Mouse (Mus musculus): ENCODE measurements around the gene Pcdh7. TPM values are rescaled to one million over a fixed set of nuclear protein-coding genes. Genes with fewer than 3 reads are reported as not detected.
"Not testable (repeated sequence)": the region's sequence is repeated elsewhere in the genome, so short reads cannot be mapped to it uniquely, and the experiment has no call there.

The Pcdh7 gene
- polyA plus RNA-seq, 1 experiment from 2014 or later: 6.8 TPM

DNA sequence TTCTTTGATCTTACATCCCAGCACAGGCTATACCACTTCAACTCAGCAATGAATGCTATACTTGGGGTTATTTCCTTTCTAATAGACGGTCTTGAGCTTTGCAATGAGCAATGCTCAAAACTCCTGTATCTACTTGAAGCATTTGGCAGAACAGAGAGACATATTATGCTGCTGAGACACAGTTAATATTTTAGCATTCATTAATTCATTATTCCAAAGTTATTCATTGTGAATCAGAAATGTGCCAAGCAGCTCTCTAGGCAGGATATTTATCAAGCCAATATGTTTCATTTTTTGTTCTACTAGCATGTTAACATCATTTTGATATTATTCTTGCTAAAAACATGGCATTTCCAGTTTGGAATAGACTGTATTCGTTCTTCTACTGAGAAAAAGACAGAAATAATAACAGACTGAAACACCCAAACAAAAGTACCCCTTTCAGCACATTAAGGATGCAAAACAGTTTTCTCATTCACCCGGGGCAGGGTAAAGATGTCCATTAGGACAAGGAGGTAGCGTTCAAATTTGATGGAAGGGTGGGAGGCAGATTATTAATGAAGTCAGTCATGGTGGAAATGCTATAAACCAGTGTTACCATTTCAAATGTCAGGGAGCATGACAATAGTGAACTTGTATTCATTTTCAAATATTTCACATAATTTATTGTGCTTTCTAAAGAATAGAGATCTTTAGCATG is 391.0 kb downstream of the Pcdh7 start:
- Histone ChIP-seq H3K4me1 (ENCODE audit: control insufficient read depth, insufficient read depth, low read length) (no peaks in the 10 kb centered on the region), H3K4me3 (ENCODE audit: low read depth, low read length) (no peak overlapping the region), H3K36me3 (ENCODE audit: control insufficient read depth, insufficient read depth, low read length) (no peaks in the 10 kb centered on the region), H3K4me2 (ENCODE audit: low read depth, severe bottlenecking) (no peak overlapping the region), H3K9me3 (ENCODE audit: control insufficient read depth, low read length) (no peaks in the 10 kb centered on the region), H3K9ac (ENCODE audit: low read length) (no peak overlapping the region), H3K27me3 (ENCODE audit: control insufficient read depth, insufficient read depth, low read length) (no peaks in the 10 kb centered on the region), H3K27ac (replicated peaks; ENCODE audit: low read depth, low read length) (no peak overlapping the region)
- no peak for DNase-seq (ENCODE audit: low spot score)
- ATAC-seq (ENCODE audit: insufficient number of reproducible peaks, low FRiP score, low TSS enrichment, low read depth): no peak
- WGBS: 84% methylated on average over 4 of the region's 4 CpGs

DNA sequence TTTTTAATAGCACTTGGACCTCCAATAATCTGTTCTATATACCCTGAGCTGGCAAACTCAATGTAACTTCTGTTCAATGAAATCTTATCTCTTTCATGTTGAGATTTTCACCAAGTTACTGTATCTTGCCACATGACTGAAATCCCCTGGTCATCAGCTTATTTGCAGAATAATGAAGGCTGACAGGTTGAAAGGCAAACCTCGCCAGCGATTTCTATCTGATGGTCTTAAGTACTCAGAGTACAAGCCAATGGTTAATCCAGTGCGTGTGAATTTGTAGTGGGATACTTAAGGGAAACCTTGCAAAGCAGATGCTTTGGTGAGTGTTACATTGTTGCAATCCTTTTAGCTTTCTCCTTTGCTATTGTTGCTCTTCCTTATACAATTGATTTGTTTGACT is 398.3 kb downstream of the Pcdh7 start:
- H3K4me3 ChIP-seq (ENCODE audit: low read depth, low read length): no peak overlapping the region
- no peaks in the 10 kb centered on the region for H3K36me3 ChIP-seq (ENCODE audit: control insufficient read depth, insufficient read depth, low read length)
- DNase-seq (ENCODE audit: low spot score) (no peak), ATAC-seq (ENCODE audit: insufficient number of reproducible peaks, low FRiP score, low TSS enrichment, low read depth) (no peak)
- 89% methylated on average over 3 of the region's 3 CpGs for WGBS
- no peaks in the 10 kb centered on the region for H3K27me3 ChIP-seq (ENCODE audit: control insufficient read depth, insufficient read depth, low read length)
- H3K4me2 ChIP-seq (ENCODE audit: low read depth, severe bottlenecking): no peak overlapping the region
- no peaks in the 10 kb centered on the region for H3K4me1 ChIP-seq (ENCODE audit: control insufficient read depth, insufficient read depth, low read length)
- no peaks in the 10 kb centered on the region for H3K9me3 ChIP-seq (ENCODE audit: control insufficient read depth, low read length)
- H3K27ac ChIP-seq (replicated peaks; ENCODE audit: low read depth, low read length): no peak overlapping the region
- no peak overlapping the region for H3K9ac ChIP-seq (ENCODE audit: low read length)

DNA sequence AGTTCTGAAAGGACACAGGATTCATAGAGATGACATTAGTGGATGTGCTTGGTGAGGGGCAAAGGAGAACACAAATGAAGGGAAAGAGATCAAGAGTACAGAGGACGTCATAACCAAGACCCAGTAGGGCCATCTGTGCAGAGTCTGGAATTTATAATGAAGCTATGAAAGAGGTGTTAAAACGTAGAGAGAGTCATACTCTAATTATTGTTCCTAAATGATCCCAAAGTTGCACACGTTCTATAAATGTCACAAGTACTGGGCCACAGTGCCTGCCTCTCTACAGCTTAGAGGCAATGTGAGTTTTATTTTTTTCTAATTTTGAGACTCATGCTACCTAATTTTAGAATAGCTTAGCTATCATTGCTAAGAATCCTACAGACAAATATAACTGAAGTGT is 400.1 kb downstream of the Pcdh7 start:
- 29% methylated on average over 3 of the region's 3 CpGs for WGBS
- H3K4me3 ChIP-seq (ENCODE audit: low read depth, low read length): no peak overlapping the region
- H3K4me1 ChIP-seq (ENCODE audit: control insufficient read depth, insufficient read depth, low read length): no peaks in the 10 kb centered on the region
- no peak overlapping the region for H3K27ac ChIP-seq (replicated peaks; ENCODE audit: low read depth, low read length)
- H3K27me3 ChIP-seq (ENCODE audit: control insufficient read depth, insufficient read depth, low read length): no peaks in the 10 kb centered on the region
- H3K9ac ChIP-seq (ENCODE audit: low read length): no peak overlapping the region
- no peaks in the 10 kb centered on the region for H3K9me3 ChIP-seq (ENCODE audit: control insufficient read depth, low read length)
- no peak overlapping the region for H3K4me2 ChIP-seq (ENCODE audit: low read depth, severe bottlenecking)
- ATAC-seq (ENCODE audit: insufficient number of reproducible peaks, low FRiP score, low TSS enrichment, low read depth) (no peak), DNase-seq (ENCODE audit: low spot score) (no peak)
- no peaks in the 10 kb centered on the region for H3K36me3 ChIP-seq (ENCODE audit: control insufficient read depth, insufficient read depth, low read length)

DNA sequence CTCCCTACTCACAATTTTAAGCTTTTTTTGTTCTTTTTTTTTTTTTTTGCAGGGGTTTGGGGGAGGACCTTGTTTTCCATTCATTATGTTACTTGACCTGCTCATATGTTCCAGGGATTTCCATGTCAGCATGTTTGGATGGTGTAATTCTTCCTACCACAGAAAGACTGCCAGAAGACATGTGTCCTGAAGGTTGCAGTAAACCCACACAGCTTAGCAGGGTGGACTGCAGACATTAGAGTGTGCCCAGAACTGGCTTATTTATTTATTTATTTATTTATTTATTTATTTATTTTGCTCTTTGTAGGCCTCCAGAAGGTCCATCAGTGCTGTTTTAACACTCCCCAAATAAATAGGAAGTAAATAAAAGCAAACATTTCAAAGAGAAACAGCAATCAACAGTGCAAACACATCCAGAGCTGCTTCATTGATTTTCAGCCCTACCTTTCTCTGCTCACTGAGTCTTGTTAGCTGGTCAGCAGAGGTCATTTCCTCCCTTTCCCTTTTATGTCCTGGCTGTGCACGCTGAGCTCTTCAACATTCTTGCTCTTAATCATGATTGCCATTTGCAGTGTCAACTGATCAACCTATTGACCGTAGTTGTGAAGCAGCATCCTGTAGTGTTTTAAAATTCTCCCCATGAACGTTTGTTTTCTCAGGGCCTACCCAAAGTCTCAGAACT is 401.3 kb downstream of the Pcdh7 start:
- H3K36me3 ChIP-seq (ENCODE audit: control insufficient read depth, insufficient read depth, low read length): no peaks in the 10 kb centered on the region
- no peaks in the 10 kb centered on the region for H3K27me3 ChIP-seq (ENCODE audit: control insufficient read depth, insufficient read depth, low read length)
- H3K4me2 ChIP-seq (ENCODE audit: low read depth, severe bottlenecking): no peak overlapping the region
- H3K27ac ChIP-seq (replicated peaks; ENCODE audit: low read depth, low read length): no peak overlapping the region
- H3K9ac ChIP-seq (ENCODE audit: low read length): no peak overlapping the region
- H3K4me3 ChIP-seq (ENCODE audit: low read depth, low read length): no peak overlapping the region
- DNase-seq (ENCODE audit: low spot score) (no peak), ATAC-seq (ENCODE audit: insufficient number of reproducible peaks, low FRiP score, low TSS enrichment, low read depth) (no peak)
- 8% methylated on average over 3 of the region's 3 CpGs for WGBS
- H3K4me1 ChIP-seq (ENCODE audit: control insufficient read depth, insufficient read depth, low read length): no peaks in the 10 kb centered on the region
- H3K9me3 ChIP-seq (ENCODE audit: control insufficient read depth, low read length): no peaks in the 10 kb centered on the region

DNA sequence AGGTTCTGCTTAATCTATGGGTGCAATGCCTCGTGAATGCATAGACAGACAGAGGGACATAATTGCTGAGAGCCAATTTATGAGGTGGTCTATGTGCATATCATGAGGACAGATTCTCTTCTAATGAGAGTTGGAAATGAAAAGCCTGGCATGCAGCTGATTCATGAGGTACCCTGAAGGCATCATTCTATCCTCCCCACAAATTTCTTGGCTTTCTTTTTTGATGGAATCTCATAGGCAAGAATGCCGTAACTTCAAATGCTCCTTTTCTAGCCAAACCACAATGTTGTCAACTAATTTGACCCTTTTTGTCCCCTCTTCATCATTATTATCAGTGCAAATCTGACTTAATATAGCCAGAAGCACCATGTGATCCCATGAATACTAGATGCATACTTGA is 426.1 kb downstream of the Pcdh7 start:
- no peak overlapping the region for H3K27ac ChIP-seq (replicated peaks; ENCODE audit: low read depth, low read length)
- H3K4me1 ChIP-seq (ENCODE audit: control insufficient read depth, insufficient read depth, low read length): no peaks in the 10 kb centered on the region
- H3K9ac ChIP-seq (ENCODE audit: low read length): no peak overlapping the region
- no peak overlapping the region for H3K4me3 ChIP-seq (ENCODE audit: low read depth, low read length)
- no peak for ATAC-seq (ENCODE audit: insufficient number of reproducible peaks, low FRiP score, low TSS enrichment, low read depth)
- no peaks in the 10 kb centered on the region for H3K36me3 ChIP-seq (ENCODE audit: control insufficient read depth, insufficient read depth, low read length)
- WGBS: 66% methylated on average over 2 of the region's 2 CpGs
- no peak for DNase-seq (ENCODE audit: low spot score)
- H3K9me3 ChIP-seq (ENCODE audit: control insufficient read depth, low read length): no peaks in the 10 kb centered on the region
- no peaks in the 10 kb centered on the region for H3K27me3 ChIP-seq (ENCODE audit: control insufficient read depth, insufficient read depth, low read length)
- H3K4me2 ChIP-seq (ENCODE audit: low read depth, severe bottlenecking): no peak overlapping the region

DNA sequence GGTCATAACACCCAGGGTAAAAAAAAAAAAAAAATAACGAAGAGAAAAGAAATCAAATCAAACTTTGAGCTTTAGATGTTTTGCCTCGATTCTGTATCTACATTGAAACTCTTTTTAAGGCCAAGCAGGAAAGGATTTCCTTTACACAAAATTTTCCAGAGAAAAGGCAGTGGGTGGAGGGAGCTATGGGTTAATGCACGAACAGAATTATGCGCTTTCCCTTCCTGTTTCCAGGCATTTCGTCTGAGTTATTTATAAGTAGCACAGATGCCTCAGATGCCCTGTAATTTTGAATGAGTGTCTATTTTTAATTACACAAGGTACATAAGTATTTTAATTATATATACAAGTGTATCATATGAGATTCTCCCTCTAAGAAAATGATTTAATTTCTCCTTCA is 436.2 kb downstream of the Pcdh7 start:
- Histone ChIP-seq H3K9ac (ENCODE audit: low read length) (no peak overlapping the region), H3K4me1 (ENCODE audit: control insufficient read depth, insufficient read depth, low read length) (no peaks in the 10 kb centered on the region), H3K9me3 (ENCODE audit: control insufficient read depth, low read length) (no peaks in the 10 kb centered on the region), H3K27me3 (ENCODE audit: control insufficient read depth, insufficient read depth, low read length) (no peaks in the 10 kb centered on the region), H3K4me3 (ENCODE audit: low read depth, low read length) (no peak overlapping the region), H3K27ac (replicated peaks; ENCODE audit: low read depth, low read length) (no peak overlapping the region), H3K36me3 (ENCODE audit: control insufficient read depth, insufficient read depth, low read length) (no peaks in the 10 kb centered on the region), H3K4me2 (ENCODE audit: low read depth, severe bottlenecking) (no peak overlapping the region)
- DNase-seq (ENCODE audit: low spot score) (no peak), ATAC-seq (ENCODE audit: insufficient number of reproducible peaks, low FRiP score, low TSS enrichment, low read depth) (no peak)
- WGBS: 83% methylated on average over 5 of the region's 5 CpGs

DNA sequence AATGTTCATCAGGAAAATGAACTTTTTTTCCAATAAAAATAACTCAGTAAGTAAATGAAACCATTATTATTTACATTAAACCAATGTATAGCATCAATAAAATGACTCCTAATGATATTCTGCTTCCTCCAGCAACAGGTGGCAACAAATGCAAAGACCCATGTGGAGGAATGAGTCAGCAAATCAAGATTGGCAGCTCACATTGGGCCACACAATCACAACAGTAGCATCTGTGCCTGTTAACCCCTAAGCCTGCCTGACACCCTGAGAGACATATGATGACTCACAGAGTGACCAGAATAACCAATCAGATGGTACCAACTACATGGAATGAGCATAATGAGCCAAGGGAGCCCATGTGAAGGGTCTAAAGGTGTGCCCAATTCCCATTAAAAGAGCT is 454.5 kb downstream of the Pcdh7 start:
- Histone ChIP-seq H3K36me3 (ENCODE audit: control insufficient read depth, insufficient read depth, low read length) (no peaks in the 10 kb centered on the region), H3K4me3 (ENCODE audit: low read depth, low read length) (no peak overlapping the region), H3K27ac (replicated peaks; ENCODE audit: low read depth, low read length) (no peak overlapping the region), H3K27me3 (ENCODE audit: control insufficient read depth, insufficient read depth, low read length) (no peaks in the 10 kb centered on the region), H3K4me2 (ENCODE audit: low read depth, severe bottlenecking) (no peak overlapping the region), H3K4me1 (ENCODE audit: control insufficient read depth, insufficient read depth, low read length) (no peaks in the 10 kb centered on the region), H3K9ac (ENCODE audit: low read length) (no peak overlapping the region), H3K9me3 (ENCODE audit: control insufficient read depth, low read length) (no peaks in the 10 kb centered on the region)
- ATAC-seq (ENCODE audit: insufficient number of reproducible peaks, low FRiP score, low TSS enrichment, low read depth) (no peak), DNase-seq (ENCODE audit: low spot score) (no peak)

DNA sequence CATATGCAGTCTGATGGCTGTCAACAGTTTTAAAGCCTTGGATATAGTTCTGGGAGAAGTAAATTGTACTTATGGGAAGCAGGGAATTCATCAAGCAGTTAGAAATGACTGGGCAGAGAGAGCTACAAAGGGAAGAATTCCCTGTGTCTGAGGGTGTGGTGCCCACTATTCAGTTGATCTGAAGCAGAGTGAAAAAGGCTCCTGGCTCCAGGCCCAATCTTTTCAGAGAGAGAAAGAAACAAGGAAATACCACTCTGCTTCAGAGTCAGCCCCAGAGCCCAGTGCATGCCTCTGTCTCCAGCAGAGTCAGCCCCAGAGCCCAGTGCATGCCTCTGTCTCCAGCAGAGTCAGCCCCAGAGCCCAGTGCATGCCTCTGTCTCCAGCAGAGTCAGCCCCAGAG is 456.6 kb downstream of the Pcdh7 start:
- not testable (repeated sequence) for H3K4me1 ChIP-seq (ENCODE audit: control insufficient read depth, insufficient read depth, low read length); DNase-seq (ENCODE audit: low spot score); H3K36me3 ChIP-seq (ENCODE audit: control insufficient read depth, insufficient read depth, low read length); H3K9me3 ChIP-seq (ENCODE audit: control insufficient read depth, low read length); H3K4me3 ChIP-seq (ENCODE audit: low read depth, low read length); H3K9ac ChIP-seq (ENCODE audit: low read length); H3K4me2 ChIP-seq (ENCODE audit: low read depth, severe bottlenecking); H3K27me3 ChIP-seq (ENCODE audit: control insufficient read depth, insufficient read depth, low read length); ATAC-seq (ENCODE audit: insufficient number of reproducible peaks, low FRiP score, low TSS enrichment, low read depth); H3K27ac ChIP-seq (replicated peaks; ENCODE audit: low read depth, low read length)

DNA sequence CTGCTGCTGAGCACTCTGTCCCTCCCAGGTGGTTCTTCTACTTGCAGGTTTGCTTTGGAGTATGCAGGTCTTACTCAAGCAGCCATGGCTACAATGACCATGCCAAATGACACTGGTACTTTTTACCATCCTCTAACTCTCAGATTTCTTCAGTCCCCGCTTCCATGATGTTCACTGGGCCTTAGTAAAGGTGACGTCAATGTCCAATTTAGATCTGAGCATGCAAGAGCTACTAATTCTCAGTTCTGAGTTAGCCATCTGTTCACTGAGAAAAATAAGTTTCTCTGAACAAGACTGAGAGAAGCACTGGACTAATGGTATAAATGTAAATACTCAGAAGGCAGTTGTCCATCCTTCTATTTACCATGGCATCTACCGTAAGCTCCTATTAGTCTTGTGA is 457.8 kb downstream of the Pcdh7 start:
- H3K36me3 ChIP-seq (ENCODE audit: control insufficient read depth, insufficient read depth, low read length): no peaks in the 10 kb centered on the region
- no peaks in the 10 kb centered on the region for H3K4me1 ChIP-seq (ENCODE audit: control insufficient read depth, insufficient read depth, low read length)
- H3K9ac ChIP-seq (ENCODE audit: low read length): no peak overlapping the region
- no peak overlapping the region for H3K27ac ChIP-seq (replicated peaks; ENCODE audit: low read depth, low read length)
- WGBS: 95% methylated on average over 3 of the region's 3 CpGs
- DNase-seq (ENCODE audit: low spot score): no peak
- ATAC-seq (ENCODE audit: insufficient number of reproducible peaks, low FRiP score, low TSS enrichment, low read depth): no peak
- no peaks in the 10 kb centered on the region for H3K27me3 ChIP-seq (ENCODE audit: control insufficient read depth, insufficient read depth, low read length)
- H3K4me2 ChIP-seq (ENCODE audit: low read depth, severe bottlenecking): no peak overlapping the region
- no peak overlapping the region for H3K4me3 ChIP-seq (ENCODE audit: low read depth, low read length)
- H3K9me3 ChIP-seq (ENCODE audit: control insufficient read depth, low read length): no peaks in the 10 kb centered on the region
